Mouse (Mus musculus): Measurements from ENCODE around the gene Tbc1d17. TPM values are rescaled to one million over a fixed set of nuclear protein-coding genes. Genes with fewer than 3 reads are reported as not detected.

Tbc1d17 gene
- polyA plus RNA-seq, 1 experiment from 2014 or later = 65.3 TPM

- no peak overlapping the region for H3K27ac ChIP-seq (ENCODE audit: low read depth, low read length)
- no peak for ATAC-seq (ENCODE audit: low FRiP score, low TSS enrichment)
- H3K27me3 ChIP-seq (ENCODE audit: control insufficient read depth, insufficient read depth, low read length) = no peaks in the 10 kb centered on the region
- peaks cover 35% of the 10 kb centered on the region for H3K4me1 ChIP-seq (ENCODE audit: control insufficient read depth, insufficient read depth, low read length)
- no peak overlapping the region for H3K4me3 ChIP-seq (ENCODE audit: low read length)
- no peaks in the 10 kb centered on the region for H3K9me3 ChIP-seq (ENCODE audit: control insufficient read depth, low read length)
- H3K4me2 ChIP-seq (replicated peaks; ENCODE audit: low read depth, low read length) = no peak overlapping the region
- H3K36me3 ChIP-seq (ENCODE audit: control insufficient read depth, insufficient read depth, low read length) = peaks cover 57% of the 10 kb centered on the region
- H3K9ac ChIP-seq (ENCODE audit: low read depth, low read length) = 0 out of 2 replicates have a peak overlapping the region, but pooled peaks have one; percentile 2
- WGBS = 83% methylated on average over 24 of the region's 24 CpGs
Measured at GRCm38 (mm10) chr7:44864595-44865542, 16.0 kb upstream of the Tbc1d17 start.

DNA sequence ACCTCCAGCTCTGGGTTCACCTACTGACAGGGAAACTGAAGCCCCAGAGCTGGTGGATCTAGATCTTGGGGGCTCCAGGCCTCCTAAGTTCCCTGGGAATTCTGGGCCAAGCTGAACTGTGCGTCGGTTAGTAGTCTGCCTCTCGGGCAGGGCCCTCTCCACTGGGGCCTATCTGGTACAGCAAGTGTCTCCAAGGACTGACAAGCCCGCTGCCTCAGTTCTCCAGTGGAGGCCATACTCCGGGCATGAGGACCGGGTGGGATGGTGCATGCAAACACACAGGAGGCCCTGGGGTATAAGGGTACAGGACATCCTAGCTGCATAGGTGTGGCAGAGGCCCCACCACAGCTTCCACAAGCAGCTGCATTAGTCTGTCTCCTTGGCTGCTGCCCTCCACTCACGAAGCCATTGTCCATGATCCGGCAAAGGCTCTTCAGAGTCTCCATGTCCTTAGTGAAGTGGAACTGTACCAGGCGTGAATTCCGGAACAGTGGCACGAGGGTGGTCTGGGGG, 15.2 kb upstream of the Tbc1d17 start:
- Histone ChIP-seq H3K9ac (ENCODE audit: low read depth, low read length) (no peak overlapping the region), H3K4me2 (replicated peaks; ENCODE audit: low read depth, low read length) (no peak overlapping the region), H3K27me3 (ENCODE audit: control insufficient read depth, insufficient read depth, low read length) (no peaks in the 10 kb centered on the region), H3K36me3 (ENCODE audit: control insufficient read depth, insufficient read depth, low read length) (peaks cover 57% of the 10 kb centered on the region), H3K27ac (ENCODE audit: low read depth, low read length) (no peak overlapping the region), H3K9me3 (ENCODE audit: control insufficient read depth, low read length) (no peaks in the 10 kb centered on the region), H3K4me3 (ENCODE audit: low read length) (no peak overlapping the region), H3K4me1 (ENCODE audit: control insufficient read depth, insufficient read depth, low read length) (peaks cover 35% of the 10 kb centered on the region)
- WGBS = 87% methylated on average over 11 of the region's 11 CpGs
- ATAC-seq (ENCODE audit: low FRiP score, low TSS enrichment) = no peak

DNA sequence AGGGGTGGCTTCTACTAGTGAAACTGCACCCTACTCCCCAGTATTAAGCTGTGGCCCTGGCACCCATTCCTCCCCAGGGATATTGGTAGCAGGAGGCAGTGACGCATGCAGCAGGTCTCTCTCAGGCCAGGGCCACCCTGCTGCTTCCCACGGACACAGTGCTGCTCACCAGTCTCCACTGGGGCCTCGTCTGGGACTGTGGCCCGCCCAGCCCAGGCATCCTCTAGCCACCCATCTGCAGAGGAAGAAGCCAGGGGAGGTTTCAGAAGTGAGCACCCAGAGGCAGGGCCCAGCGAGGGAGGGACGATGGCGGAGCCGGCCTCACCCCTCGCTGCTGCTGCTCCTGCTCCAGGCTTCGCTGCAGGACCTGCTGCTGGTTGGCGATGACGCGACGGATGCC, 14.3 kb upstream of the Tbc1d17 start:
- Histone ChIP-seq H3K27me3 (ENCODE audit: control insufficient read depth, insufficient read depth, low read length) (no peaks in the 10 kb centered on the region), H3K4me1 (ENCODE audit: control insufficient read depth, insufficient read depth, low read length) (peaks cover 38% of the 10 kb centered on the region), H3K4me2 (replicated peaks; ENCODE audit: low read depth, low read length) (no peak overlapping the region), H3K9me3 (ENCODE audit: control insufficient read depth, low read length) (no peaks in the 10 kb centered on the region), H3K36me3 (ENCODE audit: control insufficient read depth, insufficient read depth, low read length) (peaks cover 57% of the 10 kb centered on the region), H3K27ac (ENCODE audit: low read depth, low read length) (no peak overlapping the region), H3K4me3 (ENCODE audit: low read length) (no peak overlapping the region), H3K9ac (ENCODE audit: low read depth, low read length) (no peak overlapping the region)
- WGBS = 91% methylated on average over 14 of the region's 14 CpGs
- ATAC-seq (ENCODE audit: low FRiP score, low TSS enrichment) = no peak

DNA sequence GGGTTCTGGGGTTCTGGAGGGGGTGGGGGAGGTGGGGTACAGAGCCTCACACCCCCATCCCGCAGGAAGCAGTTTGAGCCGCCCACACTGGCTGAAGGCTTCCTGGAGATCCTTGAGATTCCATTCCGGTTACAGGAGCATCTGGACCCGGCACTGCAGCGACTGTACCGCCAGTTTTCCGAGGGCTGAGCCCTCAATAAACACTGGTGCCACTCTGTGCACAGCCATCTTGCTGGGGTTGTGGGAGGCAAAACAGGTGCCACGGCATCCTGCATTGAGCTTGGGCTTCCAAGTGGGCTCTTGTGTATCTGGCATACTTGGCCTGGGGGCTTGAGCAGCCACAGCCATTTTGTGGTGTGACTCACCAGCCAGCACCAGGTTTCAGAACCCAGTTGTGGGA, 13.6 kb upstream of the Tbc1d17 start:
- 88% methylated on average over 8 of the region's 8 CpGs for WGBS
- H3K27ac ChIP-seq (ENCODE audit: low read depth, low read length) = no peak overlapping the region; the same call in 1 of the 2 replicates
- H3K9ac ChIP-seq (ENCODE audit: low read depth, low read length) = no peak overlapping the region
- no peak overlapping the region for H3K4me2 ChIP-seq (replicated peaks; ENCODE audit: low read depth, low read length)
- H3K4me3 ChIP-seq (ENCODE audit: low read length) = no peak overlapping the region
- ATAC-seq (ENCODE audit: low FRiP score, low TSS enrichment) = no peak
- peaks cover 39% of the 10 kb centered on the region for H3K4me1 ChIP-seq (ENCODE audit: control insufficient read depth, insufficient read depth, low read length)
- no peaks in the 10 kb centered on the region for H3K9me3 ChIP-seq (ENCODE audit: control insufficient read depth, low read length)
- peaks cover 57% of the 10 kb centered on the region for H3K36me3 ChIP-seq (ENCODE audit: control insufficient read depth, insufficient read depth, low read length)
- no peaks in the 10 kb centered on the region for H3K27me3 ChIP-seq (ENCODE audit: control insufficient read depth, insufficient read depth, low read length)

GRCm38 (mm10) chr7:44861429-44861816, 12.5 kb upstream of the Tbc1d17 start:
- Histone ChIP-seq H3K4me3 (ENCODE audit: low read length) (no peak overlapping the region), H3K9ac (ENCODE audit: low read depth, low read length) (no peak overlapping the region), H3K27me3 (ENCODE audit: control insufficient read depth, insufficient read depth, low read length) (no peaks in the 10 kb centered on the region), H3K36me3 (ENCODE audit: control insufficient read depth, insufficient read depth, low read length) (peaks cover 51% of the 10 kb centered on the region), H3K27ac (ENCODE audit: low read depth, low read length) (no peak overlapping the region), H3K4me2 (replicated peaks; ENCODE audit: low read depth, low read length) (no peak overlapping the region), H3K4me1 (ENCODE audit: control insufficient read depth, insufficient read depth, low read length) (peaks cover 32% of the 10 kb centered on the region), H3K9me3 (ENCODE audit: control insufficient read depth, low read length) (no peaks in the 10 kb centered on the region)
- WGBS = 80% methylated on average over 14 of the region's 14 CpGs
- no peak for ATAC-seq (ENCODE audit: low FRiP score, low TSS enrichment)

DNA sequence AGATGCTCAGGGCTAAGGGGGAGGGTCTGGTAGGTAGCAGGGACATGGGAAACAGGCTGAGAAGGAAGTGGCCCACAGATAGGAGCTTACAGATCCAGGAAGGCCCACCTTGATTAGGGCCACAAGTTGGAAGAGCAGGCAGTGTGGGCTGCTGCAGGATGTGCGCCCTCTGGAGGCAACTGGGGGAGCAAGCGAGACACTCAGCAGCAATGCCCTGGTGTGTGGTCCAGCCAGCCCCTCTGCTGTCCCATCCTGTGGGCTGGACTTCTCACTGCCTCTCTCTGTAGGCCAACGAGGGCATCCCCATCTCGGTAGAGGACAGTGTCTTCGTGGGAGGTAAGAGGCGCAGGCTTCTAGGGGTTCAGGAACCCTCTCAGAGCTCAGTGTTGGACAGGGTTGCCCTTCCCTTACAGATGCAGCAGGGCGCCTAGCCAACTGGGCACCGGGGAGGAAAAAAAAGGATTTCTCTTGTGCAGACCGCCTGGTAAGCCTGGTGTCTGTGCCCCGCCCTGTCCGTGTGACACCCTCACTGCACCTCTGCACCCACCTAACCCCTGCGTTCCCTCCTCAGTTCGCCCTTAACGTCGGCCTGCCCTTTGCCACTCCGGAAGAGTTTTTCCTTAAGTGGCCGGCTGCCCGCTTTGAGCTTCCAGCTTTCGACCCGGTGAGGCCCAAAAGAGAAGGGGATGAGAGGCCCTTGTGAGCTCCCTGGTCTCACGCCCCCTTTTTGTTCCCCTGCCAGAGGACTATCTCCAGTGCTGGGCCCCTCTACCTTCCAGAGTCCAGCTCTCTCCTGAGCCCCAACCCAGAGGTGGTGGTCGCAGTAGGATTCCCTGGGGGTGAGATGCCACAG, 11.9 kb upstream of the Tbc1d17 start:
- Histone ChIP-seq H3K36me3 (ENCODE audit: control insufficient read depth, insufficient read depth, low read length) (peaks cover 45% of the 10 kb centered on the region), H3K4me1 (ENCODE audit: control insufficient read depth, insufficient read depth, low read length) (peaks cover 28% of the 10 kb centered on the region), H3K9me3 (ENCODE audit: control insufficient read depth, low read length) (no peaks in the 10 kb centered on the region), H3K9ac (ENCODE audit: low read depth, low read length) (no peak overlapping the region), H3K4me2 (replicated peaks; ENCODE audit: low read depth, low read length) (no peak overlapping the region; the same call in 1 of the 2 replicates), H3K4me3 (ENCODE audit: low read length) (no peak overlapping the region), H3K27me3 (ENCODE audit: control insufficient read depth, insufficient read depth, low read length) (no peaks in the 10 kb centered on the region), H3K27ac (ENCODE audit: low read depth, low read length) (no peak overlapping the region; the same call in 1 of the 2 replicates)
- WGBS = 61% methylated on average over 22 of the region's 22 CpGs
- peak; percentile 33 for ATAC-seq (ENCODE audit: low FRiP score, low TSS enrichment)

DNA sequence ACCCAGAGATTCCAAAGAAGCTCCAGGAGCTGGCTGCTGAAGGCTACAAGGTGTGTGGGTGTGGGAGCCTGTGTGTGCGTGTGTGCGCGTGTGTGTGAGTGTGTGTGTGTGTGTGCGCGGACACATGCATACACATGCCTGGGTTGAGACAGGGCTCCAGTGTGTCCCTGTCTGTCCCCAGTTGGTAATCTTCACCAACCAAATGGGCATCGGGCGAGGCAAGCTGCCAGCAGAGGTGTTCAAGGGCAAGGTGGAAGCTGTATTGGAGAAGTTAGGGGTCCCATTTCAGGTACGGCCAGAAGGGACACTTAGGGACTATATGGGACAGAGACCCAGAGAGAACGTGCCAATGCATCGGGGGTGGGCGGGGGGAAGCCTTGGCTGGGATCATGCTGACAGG, 11.0 kb upstream of the Tbc1d17 start:
- peaks cover 28% of the 10 kb centered on the region for H3K4me1 ChIP-seq (ENCODE audit: control insufficient read depth, insufficient read depth, low read length)
- peaks cover 36% of the 10 kb centered on the region for H3K36me3 ChIP-seq (ENCODE audit: control insufficient read depth, insufficient read depth, low read length)
- H3K9me3 ChIP-seq (ENCODE audit: control insufficient read depth, low read length) = no peaks in the 10 kb centered on the region
- H3K9ac ChIP-seq (ENCODE audit: low read depth, low read length) = no peak overlapping the region
- 89% methylated on average over 11 of the region's 11 CpGs for WGBS
- no peaks in the 10 kb centered on the region for H3K27me3 ChIP-seq (ENCODE audit: control insufficient read depth, insufficient read depth, low read length)
- no peak overlapping the region for H3K4me2 ChIP-seq (replicated peaks; ENCODE audit: low read depth, low read length)
- no peak overlapping the region for H3K4me3 ChIP-seq (ENCODE audit: low read length)
- no peak for ATAC-seq (ENCODE audit: low FRiP score, low TSS enrichment)
- no peak overlapping the region for H3K27ac ChIP-seq (ENCODE audit: low read depth, low read length)

GRCm38 (mm10) chr7:44857905-44858304, 9.0 kb upstream of the Tbc1d17 start:
- Histone ChIP-seq H3K9ac (ENCODE audit: low read depth, low read length) (peak overlapping the region; percentile 69), H3K4me1 (ENCODE audit: control insufficient read depth, insufficient read depth, low read length) (peaks cover 36% of the 10 kb centered on the region), H3K4me2 (replicated peaks; ENCODE audit: low read depth, low read length) (peak overlapping the region; percentile 64), H3K4me3 (ENCODE audit: low read length) (peak overlapping the region; percentile 66), H3K9me3 (ENCODE audit: control insufficient read depth, low read length) (no peaks in the 10 kb centered on the region), H3K27ac (ENCODE audit: low read depth, low read length) (no peak overlapping the region), H3K36me3 (ENCODE audit: control insufficient read depth, insufficient read depth, low read length) (peaks cover 22% of the 10 kb centered on the region), H3K27me3 (ENCODE audit: control insufficient read depth, insufficient read depth, low read length) (no peaks in the 10 kb centered on the region)
- no peak for ATAC-seq (ENCODE audit: low FRiP score, low TSS enrichment)
- WGBS = 29% methylated on average over 8 of the region's 8 CpGs
